Mouse (Mus musculus): ENCODE data around the gene Haghl.
"Not testable (repeated sequence)": the region's sequence is repeated elsewhere in the genome, so short reads cannot be mapped to it uniquely, and the experiment has no call there.

The Haghl gene

GRCm38 (mm10) chr17:25817662-25818061 lies 32.2 kb upstream of the Haghl start:
- DNase-seq: no peak

DNA sequence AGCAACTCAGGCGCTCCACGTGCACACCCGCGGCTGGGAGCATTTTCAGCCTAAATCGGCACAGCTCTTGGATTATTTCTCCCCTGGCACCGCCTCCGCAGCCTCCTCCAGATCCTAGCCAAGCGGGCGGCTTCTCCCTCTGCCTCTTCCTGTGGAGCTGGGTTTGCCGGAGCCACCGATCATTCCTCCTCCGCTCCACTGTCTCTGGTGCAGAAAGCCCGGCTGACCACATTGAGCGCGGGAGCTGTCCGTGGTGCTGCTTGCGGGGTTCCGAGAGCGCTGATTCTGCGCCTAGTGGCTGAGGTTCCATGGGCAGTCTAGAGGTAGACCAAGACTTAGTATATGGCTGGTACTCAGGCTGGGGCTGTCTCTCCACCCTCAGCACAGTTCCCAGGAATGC lies 28.0 kb upstream of the Haghl start:
- DNase-seq: peak; percentile 92

DNA sequence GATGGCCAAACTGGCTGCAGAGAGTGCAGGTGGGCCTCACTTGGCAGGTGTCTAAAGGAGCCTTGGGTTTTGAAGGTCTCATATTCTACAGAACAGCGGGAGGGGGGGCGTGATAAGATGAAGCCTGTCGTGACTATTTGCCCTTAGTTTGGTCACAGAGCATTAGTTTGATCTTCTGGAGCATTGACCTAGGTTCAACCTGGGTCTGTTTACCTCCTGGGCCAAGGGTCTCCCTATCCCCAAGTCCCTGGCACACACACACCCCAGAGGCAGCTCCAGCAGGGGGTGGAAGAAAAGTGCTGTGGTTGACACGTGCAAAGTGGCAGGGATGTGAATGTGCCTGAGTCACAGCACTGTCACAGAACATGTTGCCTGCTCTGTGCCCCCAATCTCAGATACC lies 25.4 kb upstream of the Haghl start:
- DNase-seq: no peak

GRCm38 (mm10) chr17:25809606-25810340 lies 24.3 kb upstream of the Haghl start:
- no peak for DNase-seq

DNA sequence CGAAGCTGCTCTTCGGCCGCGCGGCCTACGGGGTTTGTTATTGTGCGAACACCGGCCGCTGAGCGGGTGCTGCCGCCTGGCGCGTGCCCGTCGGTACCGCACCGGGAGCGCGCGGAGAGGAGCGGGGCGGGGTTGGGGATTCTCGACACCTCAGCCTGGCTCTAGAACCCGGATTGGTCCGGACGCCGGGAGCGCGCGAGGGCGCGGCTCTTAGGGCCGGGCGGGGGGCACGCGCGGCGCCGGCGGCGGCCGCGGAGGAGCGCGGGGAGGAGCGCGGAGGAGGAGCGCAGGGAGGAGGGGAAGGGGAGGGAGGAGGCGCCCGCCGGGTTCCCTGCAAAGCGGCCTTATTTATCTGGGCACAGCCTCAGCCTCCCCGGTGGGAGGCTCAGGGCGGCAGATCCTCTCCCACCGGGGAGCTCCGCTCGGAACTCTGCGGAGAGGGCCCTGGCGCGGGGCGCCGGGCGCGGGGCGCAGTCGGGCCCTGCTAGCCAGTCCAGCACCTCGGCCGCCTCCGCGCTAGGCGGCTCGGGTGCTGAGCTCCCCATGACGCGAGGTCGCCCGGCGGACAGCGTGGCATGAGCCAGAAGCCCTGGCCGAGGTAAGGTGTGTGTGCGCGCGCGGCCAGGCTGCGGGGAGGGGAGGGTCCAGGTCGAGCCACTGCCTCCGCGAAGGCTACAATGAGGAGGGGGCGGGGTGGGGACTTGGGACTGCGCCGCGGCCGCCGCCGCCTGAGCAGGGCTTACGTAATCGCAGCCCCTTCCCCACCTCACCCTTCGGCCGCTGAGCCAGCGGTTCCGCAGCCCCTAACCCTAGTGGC lies 23.5 kb upstream of the Haghl start, which contains the start of gene Fbxl16:
Gene Fbxl16 (plus strand): TSS at position 297 of the 817 bp plus-strand sequence.
- peak; percentile 76 for DNase-seq

DNA sequence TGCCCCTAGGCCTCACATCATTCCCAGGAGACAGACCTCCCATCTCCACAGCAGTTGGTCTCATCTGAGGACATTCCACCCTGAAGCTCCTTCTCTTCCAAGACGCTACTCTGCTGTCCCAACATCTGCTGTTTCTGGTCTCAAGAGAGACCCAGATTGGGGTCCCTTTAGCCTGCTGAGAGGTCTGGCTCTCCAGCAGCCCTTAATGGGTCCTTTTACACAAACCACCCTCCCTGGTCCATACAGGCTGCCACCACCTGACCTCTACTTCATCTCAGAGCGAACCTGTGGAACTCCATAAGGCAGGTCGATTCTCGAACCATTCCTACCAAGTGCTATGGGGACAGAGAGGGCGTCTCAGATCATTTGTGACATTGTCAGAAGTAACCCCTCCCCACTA lies 22.6 kb upstream of the Haghl start:
- DNase-seq: no peak

DNA sequence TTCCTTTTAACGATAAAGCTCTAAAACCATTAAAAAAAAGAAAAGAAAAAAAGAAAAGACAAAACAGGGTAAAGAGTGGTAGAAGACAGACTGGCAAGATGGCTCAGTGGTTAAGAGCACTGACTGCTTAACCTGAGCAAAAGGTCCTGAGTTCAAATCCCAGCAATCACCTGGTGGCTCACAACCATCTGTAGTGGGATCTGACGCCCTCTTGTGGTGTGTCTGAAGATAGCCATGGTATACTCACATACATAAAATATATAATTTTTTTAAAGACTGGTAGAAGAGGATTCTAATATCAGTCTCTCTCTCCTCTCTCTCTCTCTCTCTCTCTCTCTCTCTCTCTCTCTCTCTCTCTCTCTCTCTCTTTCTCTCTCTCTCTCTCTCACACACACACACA lies 22.0 kb upstream of the Haghl start:
- DNase-seq: not testable (repeated sequence)

- no peak for DNase-seq
These were observed 21.0 kb upstream of the Haghl start for GRCm38 (mm10) chr17:25806507-25806906.

GRCm38 (mm10) chr17:25802825-25803517 lies 17.5 kb upstream of the Haghl start:
- DNase-seq: peak; percentile 52

- peak; percentile 82 for DNase-seq
These were observed 15.6 kb upstream of the Haghl start for GRCm38 (mm10) chr17:25801029-25801428.

GRCm38 (mm10) chr17:25796951-25797369 lies 11.5 kb upstream of the Haghl start, which contains the start of gene Metrn:
Metrn (minus strand) TSS chr17:25797136.
- DNase-seq: peak; percentile 94

- DNase-seq: peak; percentile 25
These were observed 10.8 kb upstream of the Haghl start for GRCm38 (mm10) chr17:25796211-25796771.

GRCm38 (mm10) chr17:25795609-25796092 lies 10.2 kb upstream of the Haghl start, which contains the start of gene AC134908.4:
AC134908.4 (minus strand) TSS chr17:25795659.
- no peak for DNase-seq

- no peak for DNase-seq
These were observed 9.5 kb upstream of the Haghl start for GRCm38 (mm10) chr17:25794998-25795397.

GRCm38 (mm10) chr17:25794197-25794596 lies 8.7 kb upstream of the Haghl start:
- no peak for DNase-seq

DNA sequence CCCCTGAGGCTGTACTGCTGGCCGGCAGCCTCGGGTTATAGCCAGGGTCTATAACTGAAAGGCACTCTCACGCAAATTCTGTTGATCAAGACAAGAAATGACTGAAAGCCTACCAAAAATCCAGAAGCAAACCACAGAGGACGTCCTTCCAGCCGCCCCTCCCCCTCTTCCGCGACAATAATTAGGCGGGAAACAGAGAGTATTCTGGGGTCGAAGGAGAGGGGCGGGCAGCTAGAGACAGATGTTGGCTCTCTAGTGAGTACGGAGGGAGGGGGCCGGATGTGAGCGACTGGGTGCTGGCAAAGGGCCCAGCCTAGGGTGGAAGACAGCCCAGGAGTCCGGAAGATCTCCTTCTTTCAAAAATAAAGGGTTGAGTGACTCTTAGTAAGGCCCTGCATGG lies 7.1 kb upstream of the Haghl start, which contains the start of gene Fam173a:
Gene Fam173a (minus strand): TSS at position 287 of the 400 bp plus-strand sequence.
- peak; percentile 92 for DNase-seq

DNA sequence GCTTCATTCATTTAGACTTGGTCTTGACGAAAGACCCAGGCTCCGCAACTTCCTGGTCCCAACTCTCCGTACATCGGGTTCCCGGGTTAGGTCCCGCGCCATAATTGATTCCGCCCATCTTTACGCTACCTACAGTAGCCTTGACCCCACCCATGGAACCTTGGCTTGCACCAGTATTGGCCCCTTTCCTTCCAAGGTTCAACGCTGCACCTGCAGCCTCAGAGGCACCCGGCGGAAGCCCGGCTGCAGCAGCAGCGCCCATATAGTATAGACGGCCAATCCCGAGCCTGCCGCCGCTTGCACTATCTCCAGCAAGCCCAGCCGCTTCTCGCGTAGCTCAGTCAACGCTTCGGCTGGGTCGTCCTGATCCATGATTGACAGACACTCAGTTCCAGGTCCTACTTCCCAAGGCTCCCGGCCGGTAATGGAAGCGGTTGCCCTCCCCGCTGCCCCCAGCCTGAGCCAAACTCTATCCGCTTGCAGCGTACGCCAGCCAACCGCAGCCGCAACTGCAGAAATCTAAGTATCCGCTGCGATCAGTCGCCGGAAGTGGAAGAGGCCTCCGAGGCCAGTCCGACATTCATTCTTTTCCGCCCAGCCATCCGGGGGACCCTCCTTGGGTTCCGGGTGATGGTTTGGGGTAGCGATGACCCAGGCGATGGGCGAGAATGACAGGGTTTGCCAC lies 6.5 kb upstream of the Haghl start:
- peak; percentile 94 for DNase-seq

DNA sequence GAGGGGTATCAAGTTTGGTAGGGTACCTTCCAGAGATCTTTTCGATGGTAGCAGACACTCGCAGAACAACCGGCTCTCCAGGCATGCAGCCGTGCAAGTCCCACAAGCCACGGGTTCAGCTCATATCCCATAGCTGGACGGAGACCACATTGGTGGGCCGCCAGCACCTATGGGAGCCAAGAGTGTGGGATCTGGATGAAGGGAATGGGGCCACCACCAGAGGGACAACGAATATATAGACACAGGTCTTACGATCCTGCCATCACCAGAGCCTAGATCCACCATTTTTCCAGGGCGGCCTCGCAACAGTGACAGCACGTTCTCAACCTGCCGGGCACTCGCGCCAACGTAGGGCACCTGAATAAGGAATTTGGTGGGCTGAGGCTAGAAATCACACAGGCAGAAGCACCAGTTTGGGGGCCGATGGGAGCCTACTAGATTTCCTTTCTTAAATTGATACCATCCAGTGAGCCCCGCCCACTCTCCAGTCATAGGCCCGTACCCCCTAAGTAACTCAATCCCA lies 5.9 kb upstream of the Haghl start:
- no peak for DNase-seq

DNA sequence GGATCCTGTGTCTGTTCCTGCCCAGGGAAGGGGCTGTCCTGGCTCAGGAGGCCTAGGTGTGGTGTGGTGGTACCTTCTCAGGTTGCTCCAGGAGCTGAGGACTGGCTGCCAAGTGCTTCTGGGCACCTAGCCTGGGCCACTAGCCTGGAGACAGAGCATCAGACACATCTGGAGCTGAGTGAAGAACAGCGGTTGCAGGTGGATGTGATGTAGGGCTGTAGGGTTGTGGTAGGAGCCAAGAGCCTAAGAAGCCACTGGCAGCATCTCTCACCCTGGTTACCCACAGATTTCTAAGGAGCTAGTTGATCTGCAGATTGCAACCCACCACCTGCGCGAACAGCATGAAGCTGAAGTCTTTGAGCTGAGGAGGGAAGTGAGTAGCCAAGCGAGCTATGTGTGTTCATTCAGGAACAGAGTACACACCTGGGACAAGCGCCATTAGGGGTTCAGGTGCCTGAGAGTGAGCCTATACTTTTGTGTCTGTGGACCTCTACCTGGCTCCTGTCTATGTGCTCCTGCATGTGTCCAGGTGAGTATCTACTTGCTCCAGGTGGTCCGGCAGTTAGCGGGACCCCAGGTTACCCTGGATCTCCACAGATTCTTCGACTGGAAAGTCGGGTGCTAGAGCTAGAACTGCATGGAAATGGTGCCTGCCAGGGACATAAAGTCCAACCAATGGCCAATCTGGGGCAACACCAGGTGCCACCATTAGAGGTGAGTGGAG lies 1.5 kb upstream of the Haghl start:
- DNase-seq: no peak

DNA sequence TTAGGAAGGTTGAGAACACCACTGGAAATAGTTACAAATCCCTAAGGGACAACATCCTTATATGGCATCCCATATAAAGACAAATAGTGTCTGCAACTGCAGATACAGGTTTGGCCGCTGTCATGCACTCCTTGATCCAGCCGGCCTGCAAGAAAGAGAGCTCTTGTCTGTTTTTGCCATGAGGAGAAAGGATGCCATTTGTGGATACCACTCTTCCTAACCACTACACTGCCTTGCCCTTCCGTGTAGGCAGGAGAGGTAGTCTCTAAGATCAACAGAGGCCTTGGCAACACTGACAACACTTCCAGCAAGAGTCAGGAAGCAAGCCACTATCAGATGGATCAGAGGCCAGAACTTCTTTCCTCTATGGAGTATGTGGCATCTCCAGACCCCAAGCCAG lies 807 bp upstream of the Haghl start, which contains the start of gene Ccdc78:
Gene Ccdc78 (plus strand): TSS at position 301 of the 400 bp plus-strand sequence.
- no peak for DNase-seq
